Mouse (Mus musculus) kidney, embryonic 14.5 days (tissue): ENCODE results near the gene Srsf10. TPM values are rescaled to one million over a fixed set of nuclear protein-coding genes. Genes with fewer than 3 reads are reported as not detected.

Source experiments
- ATAC-seq: fragments of 200-750 bp; cut with Nextera tagmentation; 2 replicates; pipeline ENCODE4 v1.8.0; 2017; ENCODE audit warnings: moderate number of reproducible peaks, mild to moderate bottlenecking, moderate TSS enrichment, moderate library complexity; ENCODE audit not compliant: low FRiP score, low TSS enrichment
- H3K27ac ChIP-seq: fragments of 300-500 bp; sonication (generic); 2 replicates; pipeline ENCODE4 v1.5.1; 2014; ENCODE audit warnings: low read depth, mild to moderate bottlenecking, low read length, moderate library complexity, mixed read lengths
- H3K27me3 ChIP-seq: fragments of 300-500 bp; sonication (generic); 2 replicates; pipeline ENCODE4 v1.6.1; 2014; ENCODE audit warnings: mild to moderate bottlenecking, low read length; ENCODE audit not compliant: control insufficient read depth, insufficient read depth
- H3K36me3 ChIP-seq: fragments of 300-500 bp; sonication (generic); 2 replicates; pipeline ENCODE4 v1.6.1; 2014; ENCODE audit warnings: low read length, mixed read lengths; ENCODE audit not compliant: control insufficient read depth, insufficient read depth
- H3K4me1 ChIP-seq: fragments of 300-500 bp; sonication (generic); 2 replicates; pipeline ENCODE4 v1.6.1; 2014; ENCODE audit warnings: low read length, mixed read lengths; ENCODE audit not compliant: control insufficient read depth, insufficient read depth
- H3K4me2 ChIP-seq: fragments of 300-500 bp; sonication (generic); replicated peaks from 2 replicates; pipeline ENCODE4 v1.6.1; 2014; ENCODE audit warnings: low read depth, mild to moderate bottlenecking, low read length
- H3K4me3 ChIP-seq: fragments of 300-500 bp; sonication (generic); 2 replicates; pipeline ENCODE4 v1.5.1; 2014; ENCODE audit warnings: mild to moderate bottlenecking, low read length
- H3K9ac ChIP-seq: fragments of 300-500 bp; sonication (generic); 2 replicates; pipeline ENCODE4 v1.6.1; 2014; ENCODE audit warnings: low read depth, mild to moderate bottlenecking, low read length, moderate library complexity
- H3K9me3 ChIP-seq: fragments of 300-500 bp; sonication (generic); 2 replicates; pipeline ENCODE4 v1.6.1; 2016; ENCODE audit warnings: low read length; ENCODE audit not compliant: control insufficient read depth
- WGBS: fragments of 180-500 bp; shearing (Covaris S2); extraction: QIAGEN DNeasy Blood & Tissue Kit; methylation state at CpG from one replicate; pipeline ENCODE4 v1.1.7; 2014; 5-methylcytosine and 5-hydroxymethylcytosine counted together
- polyA plus RNA-seq: library from polyadenylated mRNA; unstranded; fragments of >200 nt; fragmentation: Nextera tagmentation; extraction: Ambion mirVana; gene quantifications from 2 replicates; pipeline ENCODE4 v1.2.1, GENCODE M21; 2014

Gene Srsf10
- polyA plus RNA-seq = 334 and 342 TPM in 2 replicates

DNA sequence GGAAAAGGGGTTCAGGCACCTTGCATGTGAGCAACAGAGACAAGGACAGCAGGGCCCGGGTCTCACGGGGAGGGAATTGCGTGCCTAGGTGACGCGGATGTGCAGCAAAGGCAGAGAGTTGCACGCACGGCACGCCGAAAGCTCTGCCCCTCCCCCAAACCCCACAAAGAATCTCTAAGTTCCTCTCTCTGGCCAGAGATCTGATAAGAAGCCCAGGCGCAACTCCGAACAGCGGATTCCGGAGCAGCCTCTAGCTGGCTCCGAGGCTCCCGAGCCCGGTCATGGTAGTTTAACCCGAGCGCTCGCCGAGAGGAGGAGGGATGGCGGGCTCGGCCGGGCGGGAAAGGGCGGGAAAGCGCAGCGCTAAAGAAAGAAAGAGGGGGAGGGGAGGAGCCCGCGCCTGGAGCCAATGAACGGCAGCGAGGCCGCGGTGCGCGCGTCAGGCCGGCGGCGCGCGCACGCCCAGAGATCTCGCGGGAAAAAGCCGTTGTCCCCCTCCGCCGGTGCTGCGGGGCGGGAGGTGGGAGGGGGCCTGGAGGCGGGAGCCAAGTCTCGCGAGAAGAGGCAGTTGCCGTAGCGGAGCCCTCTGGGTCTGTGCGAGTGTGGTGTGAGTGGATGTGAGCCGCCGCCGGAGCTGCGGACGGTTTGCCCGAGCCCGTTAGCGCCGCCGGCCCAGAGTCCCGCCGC lies at the start of gene Srsf10:
Srsf10 (plus strand) TSS at position 212 of the 687 bp plus-strand sequence.
- Histone ChIP-seq H3K4me1 (peaks cover 23% of the 10 kb centered on the region), H3K27ac (peak within 1 kb of the TSS; percentile 99), H3K27me3 (no peaks in the 10 kb centered on the region), H3K4me3 (peak within 1 kb of the TSS; percentile 95), H3K36me3 (peaks cover 7% of the 10 kb centered on the region; the same call in 1 of the 2 replicates), H3K9me3 (no peaks in the 10 kb centered on the region), H3K4me2 (peak within 1 kb of the TSS; percentile 71), H3K9ac (peak within 1 kb of the TSS; percentile 98)
- WGBS = under 1% methylated on average over 49 of the region's 67 CpGs
- peak; percentile 97 for ATAC-seq

DNA sequence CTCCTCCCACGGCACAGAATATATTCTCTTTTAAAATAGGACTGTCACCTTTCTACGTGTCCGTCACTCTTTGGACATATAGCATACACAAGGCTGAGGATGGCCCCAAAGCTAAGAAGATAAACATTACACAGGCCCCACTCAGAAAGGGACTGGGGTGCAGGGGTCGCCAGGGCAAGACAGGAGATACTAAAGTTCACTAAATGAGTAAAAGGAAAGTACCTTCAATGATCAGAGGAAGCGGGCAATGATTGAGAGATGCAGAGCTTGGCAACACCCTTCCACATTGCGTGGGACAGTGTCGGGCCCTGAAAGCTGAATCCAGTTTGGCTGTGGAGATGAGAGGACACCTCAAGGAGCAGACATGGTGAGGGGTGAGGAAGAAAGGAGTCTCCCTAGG lies 40.7 kb upstream of the Srsf10 start:
- Histone ChIP-seq H3K4me3 (no peak overlapping the region), H3K27ac (no peak overlapping the region), H3K4me2 (no peak overlapping the region), H3K27me3 (no peaks in the 10 kb centered on the region), H3K9ac (no peak overlapping the region), H3K36me3 (no peaks in the 10 kb centered on the region), H3K9me3 (no peaks in the 10 kb centered on the region), H3K4me1 (peaks cover 12% of the 10 kb centered on the region)
- no peak for ATAC-seq
- WGBS = 76% methylated on average over 7 of the region's 7 CpGs

- H3K9ac ChIP-seq = no peak overlapping the region
- 42% methylated on average over 12 of the region's 12 CpGs for WGBS
- H3K27ac ChIP-seq = no peak overlapping the region
- H3K4me2 ChIP-seq = no peak overlapping the region
- no peaks in the 10 kb centered on the region for H3K9me3 ChIP-seq
- H3K4me1 ChIP-seq = no peaks in the 10 kb centered on the region
- no peaks in the 10 kb centered on the region for H3K36me3 ChIP-seq
- no peak for ATAC-seq
- no peak overlapping the region for H3K4me3 ChIP-seq
- no peaks in the 10 kb centered on the region for H3K27me3 ChIP-seq
Observed at GRCm38 (mm10) chr4:135816905-135817622, 38.5 kb upstream of the Srsf10 start.

DNA sequence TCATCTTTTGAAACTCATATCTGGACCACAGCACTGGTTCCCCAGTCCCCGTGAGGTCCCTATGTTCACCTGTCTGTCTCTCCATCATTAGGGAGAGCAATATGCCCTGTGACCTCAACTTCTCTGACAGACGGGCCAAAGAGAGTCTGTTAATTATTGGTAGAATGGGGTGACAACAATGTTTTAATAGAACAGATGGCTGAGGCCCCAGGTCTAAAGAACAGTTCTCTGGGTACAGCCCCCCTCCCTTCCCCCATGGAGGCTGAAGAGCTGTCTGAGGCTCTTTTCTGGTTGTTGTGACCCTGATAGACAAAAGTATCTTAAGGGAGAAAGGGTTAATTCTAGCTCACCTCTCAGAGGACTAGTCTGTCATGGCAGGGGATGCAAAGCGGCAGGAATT lies 37.2 kb upstream of the Srsf10 start:
- Histone ChIP-seq H3K4me3 (no peak overlapping the region), H3K36me3 (no peaks in the 10 kb centered on the region), H3K9me3 (no peaks in the 10 kb centered on the region), H3K27ac (no peak overlapping the region), H3K4me1 (no peaks in the 10 kb centered on the region), H3K4me2 (no peak overlapping the region), H3K9ac (no peak overlapping the region), H3K27me3 (no peaks in the 10 kb centered on the region)
- no peak for ATAC-seq
- 87% methylated on average over 3 of the region's 3 CpGs for whole genome bisulfite sequencing

GRCm38 (mm10) chr4:135819826-135820526 lies 35.6 kb upstream of the Srsf10 start:
- no peaks in the 10 kb centered on the region for H3K36me3 ChIP-seq
- 51% methylated on average over 17 of the region's 17 CpGs for WGBS
- no peak for ATAC-seq
- H3K27me3 ChIP-seq = no peaks in the 10 kb centered on the region
- H3K4me2 ChIP-seq = no peak overlapping the region
- no peaks in the 10 kb centered on the region for H3K9me3 ChIP-seq
- H3K27ac ChIP-seq = peak overlapping the region; percentile 12; the same call in 1 of the 2 replicates
- H3K4me3 ChIP-seq = no peak overlapping the region
- H3K4me1 ChIP-seq = no peaks in the 10 kb centered on the region
- no peak overlapping the region for H3K9ac ChIP-seq

- Histone ChIP-seq H3K27me3 (no peaks in the 10 kb centered on the region), H3K9ac (no peak overlapping the region), H3K27ac (no peak overlapping the region), H3K4me1 (no peaks in the 10 kb centered on the region), H3K4me2 (no peak overlapping the region), H3K36me3 (no peaks in the 10 kb centered on the region), H3K4me3 (no peak overlapping the region), H3K9me3 (no peaks in the 10 kb centered on the region)
- no peak for ATAC-seq
- 84% methylated on average over 4 of the region's 4 CpGs for WGBS
Observed at GRCm38 (mm10) chr4:135821772-135822171, 33.8 kb upstream of the Srsf10 start.

DNA sequence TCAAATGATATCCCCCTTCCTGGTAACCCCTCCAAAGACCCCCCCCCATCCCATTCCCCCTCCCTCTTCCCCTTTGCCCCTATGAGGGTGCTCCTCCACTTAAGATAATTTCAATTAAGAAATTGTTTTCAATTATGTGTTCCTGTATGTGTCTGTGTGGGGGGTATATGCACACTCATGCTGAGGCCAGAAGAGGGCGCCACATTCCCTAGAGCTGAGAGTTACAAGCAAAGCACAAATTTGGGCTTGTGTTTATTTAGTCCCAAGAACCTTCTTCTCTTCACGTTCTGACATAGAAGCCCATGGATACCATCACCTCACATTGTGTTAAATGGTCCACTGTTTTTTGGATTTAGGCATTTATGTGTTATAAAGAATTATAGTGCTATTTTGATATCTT lies 32.2 kb upstream of the Srsf10 start:
- H3K4me1 ChIP-seq = peaks cover under 1% of the 10 kb centered on the region

DNA sequence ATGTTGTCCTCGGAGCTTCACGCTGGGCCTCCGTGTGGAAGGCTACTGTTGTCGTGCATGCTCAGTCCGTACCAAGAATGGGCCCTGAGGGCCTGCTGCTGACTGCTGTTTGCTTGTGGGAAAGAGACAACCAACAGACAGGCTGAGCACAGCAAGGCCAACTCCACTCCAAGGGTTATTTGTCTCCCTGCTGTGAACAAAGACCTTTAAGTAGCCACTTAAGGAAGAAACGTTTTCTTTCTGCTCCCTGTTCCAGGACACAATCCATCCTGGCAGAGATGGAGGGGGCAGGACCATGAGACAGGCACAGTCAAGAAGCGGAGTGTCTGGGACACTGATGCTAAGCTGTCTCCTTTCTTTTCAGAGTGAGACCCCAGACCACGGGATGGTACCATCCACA lies 31.3 kb upstream of the Srsf10 start:
- Histone ChIP-seq H3K36me3 (no peaks in the 10 kb centered on the region), H3K4me2 (no peak overlapping the region), H3K4me1 (peaks cover 9% of the 10 kb centered on the region), H3K4me3 (no peak overlapping the region), H3K27ac (no peak overlapping the region), H3K9ac (no peak overlapping the region), H3K27me3 (no peaks in the 10 kb centered on the region), H3K9me3 (no peaks in the 10 kb centered on the region)
- no peak for ATAC-seq
- 53% methylated on average over 8 of the region's 8 CpGs for WGBS

More for the DNA sequence above, 32.2 kb upstream of the Srsf10 start:
- Histone ChIP-seq H3K27me3 (no peaks in the 10 kb centered on the region), H3K27ac (no peak overlapping the region), H3K4me2 (no peak overlapping the region), H3K36me3 (no peaks in the 10 kb centered on the region), H3K4me3 (no peak overlapping the region), H3K9me3 (no peaks in the 10 kb centered on the region), H3K9ac (no peak overlapping the region)
- ATAC-seq = no peak
- 74% methylated on average over 2 of the region's 2 CpGs for WGBS
